Mouse (Mus musculus): ENCODE measurements around the gene Mrpl44. TPM values are rescaled to one million over a fixed set of nuclear protein-coding genes. Genes with fewer than 3 reads are reported as not detected.

The Mrpl44 gene
- polyA plus RNA-seq, 1 experiment from 2014 or later: 29.4 TPM

GRCm38 (mm10) chr1:79759436-79759972 is 16.3 kb upstream of the Mrpl44 start:
- Histone ChIP-seq H3K27me3 (replicated peaks; ENCODE audit: control insufficient read depth, insufficient read depth, low read length) (no peaks in the 10 kb centered on the region), H3K4me3 (ENCODE audit: low read depth, low read length) (no peak overlapping the region), H3K9ac (ENCODE audit: low read depth, low read length) (no peak overlapping the region), H3K4me2 (replicated peaks; ENCODE audit: low read depth) (peak overlapping the region; percentile 89; the same call in 1 of the 2 replicates), H3K27ac (ENCODE audit: low read depth, low read length) (no peak overlapping the region), H3K36me3 (ENCODE audit: control insufficient read depth, insufficient read depth) (no peaks in the 10 kb centered on the region), H3K9me3 (ENCODE audit: control insufficient read depth) (no peaks in the 10 kb centered on the region), H3K4me1 (replicated peaks; ENCODE audit: control insufficient read depth, insufficient read depth, low read length) (peaks cover 2% of the 10 kb centered on the region; the same call in 1 of the 2 replicates)
- 66% methylated on average over 5 of the region's 5 CpGs for WGBS
- ATAC-seq: no peak
- TF ChIP-seq CTCF (IDR thresholded peaks at IDR 0.05; ENCODE audit: low read depth): no peak

DNA sequence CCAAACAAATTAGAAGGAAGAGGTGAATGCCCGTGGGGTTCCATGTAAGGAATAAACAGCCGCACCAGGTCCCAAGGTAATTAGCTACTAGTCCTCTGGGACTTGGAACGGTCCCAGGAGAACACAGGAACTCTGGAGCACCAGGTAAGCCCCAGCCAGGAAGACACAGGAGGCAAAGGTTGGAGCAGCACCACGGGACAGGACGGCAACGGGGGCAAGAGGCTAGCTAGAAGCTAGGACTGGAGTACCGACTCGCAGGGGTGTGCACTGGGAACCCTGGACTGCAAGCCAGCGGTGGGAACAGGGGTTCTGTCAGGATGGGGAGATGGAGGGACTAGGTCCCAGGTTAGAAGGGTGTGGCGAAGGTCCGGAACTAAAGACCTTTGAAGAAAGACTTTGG is 15.2 kb upstream of the Mrpl44 start:
- no peaks in the 10 kb centered on the region for H3K27me3 ChIP-seq (replicated peaks; ENCODE audit: control insufficient read depth, insufficient read depth, low read length)
- H3K4me3 ChIP-seq (ENCODE audit: low read depth, low read length): peak overlapping the region; percentile 92
- peaks cover 2% of the 10 kb centered on the region; the same call in 1 of the 2 replicates for H3K4me1 ChIP-seq (replicated peaks; ENCODE audit: control insufficient read depth, insufficient read depth, low read length)
- H3K36me3 ChIP-seq (ENCODE audit: control insufficient read depth, insufficient read depth): no peaks in the 10 kb centered on the region
- TF ChIP-seq CTCF (IDR thresholded peaks at IDR 0.05; ENCODE audit: low read depth): no peak
- H3K27ac ChIP-seq (ENCODE audit: low read depth, low read length): peak overlapping the region; percentile 42; the same call in 1 of the 2 replicates
- H3K4me2 ChIP-seq (replicated peaks; ENCODE audit: low read depth): peak overlapping the region; percentile 89
- peak overlapping the region; percentile 76 for H3K9ac ChIP-seq (ENCODE audit: low read depth, low read length)
- peak; percentile 45 for ATAC-seq
- H3K9me3 ChIP-seq (ENCODE audit: control insufficient read depth): no peaks in the 10 kb centered on the region
- WGBS: 5% methylated on average over 11 of the region's 11 CpGs

- Histone ChIP-seq H3K27ac (ENCODE audit: low read depth, low read length) (peak overlapping the region; percentile 42), H3K4me2 (replicated peaks; ENCODE audit: low read depth) (peak overlapping the region; percentile 89), H3K4me1 (replicated peaks; ENCODE audit: control insufficient read depth, insufficient read depth, low read length) (peaks cover 2% of the 10 kb centered on the region; the same call in 1 of the 2 replicates), H3K4me3 (ENCODE audit: low read depth, low read length) (peak overlapping the region; percentile 92), H3K36me3 (ENCODE audit: control insufficient read depth, insufficient read depth) (no peaks in the 10 kb centered on the region), H3K27me3 (replicated peaks; ENCODE audit: control insufficient read depth, insufficient read depth, low read length) (no peaks in the 10 kb centered on the region), H3K9ac (ENCODE audit: low read depth, low read length) (peak overlapping the region; percentile 76), H3K9me3 (ENCODE audit: control insufficient read depth) (no peaks in the 10 kb centered on the region)
- WGBS: under 1% methylated on average over 65 of the region's 65 CpGs
- peak; percentile 94 for ATAC-seq
- 0 out of 2 replicates have a peak, but pooled peaks have one; percentile 4 for TF ChIP-seq CTCF (IDR thresholded peaks at IDR 0.05; ENCODE audit: low read depth)
These were observed 14.5 kb upstream of the Mrpl44 start for GRCm38 (mm10) chr1:79761106-79761916.

GRCm38 (mm10) chr1:79761917-79762271 is 13.9 kb upstream of the Mrpl44 start:
- WGBS: 1% methylated on average over 6 of the region's 6 CpGs
- TF ChIP-seq CTCF (IDR thresholded peaks at IDR 0.05; ENCODE audit: low read depth): no peak

DNA sequence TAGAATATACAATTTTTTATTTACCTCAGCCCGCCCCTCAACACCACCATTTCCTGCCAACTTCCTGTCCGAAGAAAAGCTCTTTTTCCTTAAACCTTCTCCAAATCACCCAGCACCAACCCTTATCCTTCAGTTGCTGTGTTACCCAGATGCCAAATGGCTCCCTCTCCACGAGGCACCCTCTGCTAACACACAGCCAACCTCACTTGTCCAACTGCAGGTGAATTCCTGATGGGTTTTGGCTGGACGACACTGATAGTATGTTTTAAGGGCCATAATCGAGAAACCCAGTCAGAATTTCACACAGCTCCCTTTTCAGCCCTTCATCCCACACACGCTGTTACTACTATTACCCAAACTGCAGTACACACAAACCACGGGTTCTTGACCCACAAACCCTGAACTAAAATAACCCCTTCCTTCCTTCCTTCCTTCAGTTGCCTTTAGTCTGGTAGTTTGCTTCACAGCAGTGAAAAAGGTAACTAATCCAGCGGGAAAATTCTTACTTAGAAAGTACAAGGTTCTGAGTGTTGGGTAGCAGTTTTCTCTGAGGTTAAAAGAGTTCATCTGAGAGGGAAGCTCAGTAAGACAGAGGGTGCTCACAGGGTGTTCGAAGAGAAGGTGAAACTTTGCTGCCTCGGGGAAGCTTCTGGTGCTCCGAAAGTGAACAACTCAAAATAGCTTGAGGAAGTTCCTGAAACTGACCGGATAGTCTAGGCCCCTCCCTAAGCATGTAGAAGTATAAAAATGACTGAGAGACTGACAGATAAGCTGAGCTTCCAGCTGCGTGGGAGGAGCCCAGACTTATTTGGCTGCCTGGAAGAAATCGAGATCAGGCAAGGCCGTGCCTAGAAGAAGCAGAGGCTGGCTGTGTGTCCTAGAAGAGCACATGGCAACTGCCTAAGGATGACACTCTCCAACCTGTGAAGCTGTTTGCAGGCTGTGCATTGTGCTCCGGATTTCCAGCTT is 13.3 kb upstream of the Mrpl44 start:
- ATAC-seq: no peak
- WGBS: 51% methylated on average over 16 of the region's 16 CpGs
- no peak overlapping the region for H3K9ac ChIP-seq (ENCODE audit: low read depth, low read length)
- H3K4me1 ChIP-seq (replicated peaks; ENCODE audit: control insufficient read depth, insufficient read depth, low read length): peaks cover 2% of the 10 kb centered on the region; the same call in 1 of the 2 replicates
- no peak overlapping the region for H3K27ac ChIP-seq (ENCODE audit: low read depth, low read length)
- no peak overlapping the region; the same call in 1 of the 2 replicates for H3K4me3 ChIP-seq (ENCODE audit: low read depth, low read length)
- TF ChIP-seq CTCF (IDR thresholded peaks at IDR 0.05; ENCODE audit: low read depth): no peak
- H3K9me3 ChIP-seq (ENCODE audit: control insufficient read depth): no peaks in the 10 kb centered on the region
- H3K27me3 ChIP-seq (replicated peaks; ENCODE audit: control insufficient read depth, insufficient read depth, low read length): no peaks in the 10 kb centered on the region
- no peaks in the 10 kb centered on the region for H3K36me3 ChIP-seq (ENCODE audit: control insufficient read depth, insufficient read depth)
- peak overlapping the region; percentile 89 for H3K4me2 ChIP-seq (replicated peaks; ENCODE audit: low read depth)

More at GRCm38 (mm10) chr1:79761917-79762271, 13.9 kb upstream of the Mrpl44 start:
- Histone ChIP-seq H3K36me3 (ENCODE audit: control insufficient read depth, insufficient read depth) (no peaks in the 10 kb centered on the region), H3K9me3 (ENCODE audit: control insufficient read depth) (no peaks in the 10 kb centered on the region), H3K27me3 (replicated peaks; ENCODE audit: control insufficient read depth, insufficient read depth, low read length) (no peaks in the 10 kb centered on the region), H3K4me3 (ENCODE audit: low read depth, low read length) (peak overlapping the region; percentile 92), H3K9ac (ENCODE audit: low read depth, low read length) (no peak overlapping the region), H3K27ac (ENCODE audit: low read depth, low read length) (no peak overlapping the region), H3K4me1 (replicated peaks; ENCODE audit: control insufficient read depth, insufficient read depth, low read length) (peaks cover 2% of the 10 kb centered on the region; the same call in 1 of the 2 replicates), H3K4me2 (replicated peaks; ENCODE audit: low read depth) (peak overlapping the region; percentile 89)
- ATAC-seq: peak; percentile 11

All from intestine, postnatal 0 days (tissue).